In genomic region chr14:24068693-24069092, GRCm38 (mm10) we compare ENCODE assay signal across 11 mouse cellular contexts. TPM values are rescaled to one million over a fixed set of nuclear protein-coding genes. Genes with fewer than 3 reads are reported as not detected.
DNase-seq lines count a peak whose midpoint lies in the region; ATAC-seq and TF ChIP-seq lines count a peak whose summit lies in the region.
"Had no signal": no experiment of that assay in that cellular context is flagged by ENCODE, and none has a peak within 500 bp of the region (broad histone marks: within the 10 kb centered on the region; RNA-seq: fewer than 3 reads in every experiment).

No protein-coding gene starts in this region.

- DNase-seq in embryo, embryonic 10 days (ENCODE audit: low spot score), result peak; percentile 58
- DNase-seq in embryo, embryonic 9.5 days (ENCODE audit: extremely low spot score), result no peak
- peak; percentile 28 for DNase-seq in left cerebral cortex, adult 11 months (ENCODE audit: low spot score)
- no peak for DNase-seq in left cerebral cortex, postnatal 10 days (ENCODE audit: extremely low spot score in 1 of 2, low spot score in 2 of 2)
- DNase-seq in ES-CJ7 (ENCODE audit: low read depth, low spot score), result peak; percentile 52
- DNase-seq in embryonic facial prominence, embryonic 11.5 days (ENCODE audit: low spot score), result peak; percentile 47
- no peak for DNase-seq in right cerebral cortex, adult 18-20 months
- no peak for DNase-seq in thymus, adult 2 months

- H3K4me3 ChIP-seq in embryonic facial prominence, embryonic 11.5 days (ENCODE audit: low read depth, low read length), result no peak overlapping the region
- no peak overlapping the region for H3K4me3 ChIP-seq in thymus, adult 2 months (ENCODE audit: control insufficient read depth, insufficient read depth, low read length)
- H3K4me3 ChIP-seq: kidney, embryonic 15.5 days; lung, embryonic 15.5 days had no signal

- no peak for TF ChIP-seq CTCF in thymus, adult 2 months (IDR thresholded peaks at IDR 0.05; ENCODE audit: borderline replicate concordance, control insufficient read depth, extremely low read depth, insufficient read depth, low read length, poor library complexity)

- H3K27ac ChIP-seq in embryonic facial prominence, embryonic 11.5 days (replicated peaks; ENCODE audit: low read depth, low read length), result no peak overlapping the region
- no peak overlapping the region for H3K27ac ChIP-seq in thymus, adult 2 months (ENCODE audit: control insufficient read depth, insufficient read depth, low read length)
- H3K27ac ChIP-seq: kidney, embryonic 15.5 days; lung, embryonic 15.5 days had no signal

- TF ChIP-seq POLR2A in thymus, adult 2 months (IDR thresholded peaks at IDR 0.05; ENCODE audit: control insufficient read depth, extremely low read depth, insufficient read depth, low read length, poor library complexity), result no peak

- H3K9ac ChIP-seq in embryonic facial prominence, embryonic 11.5 days (replicated peaks; ENCODE audit: low read length), result no peak overlapping the region
- H3K9ac ChIP-seq: kidney, embryonic 15.5 days; lung, embryonic 15.5 days had no signal

- no peaks in the 10 kb centered on the region for H3K36me3 ChIP-seq in embryonic facial prominence, embryonic 11.5 days (replicated peaks; ENCODE audit: control insufficient read depth, insufficient read depth, low read depth, low read length)
- no peaks in the 10 kb centered on the region for H3K36me3 ChIP-seq in thymus, adult 2 months (ENCODE audit: control insufficient read depth, insufficient read depth, low read length)
- H3K36me3 ChIP-seq: kidney, embryonic 15.5 days; lung, embryonic 15.5 days had no signal

- no peak for ATAC-seq in embryonic facial prominence, embryonic 11.5 days (replicated peaks; ENCODE audit: insufficient number of reproducible peaks, low FRiP score, low TSS enrichment, low read depth)

- no peaks in the 10 kb centered on the region for H3K9me3 ChIP-seq in embryonic facial prominence, embryonic 11.5 days (replicated peaks; ENCODE audit: control insufficient read depth, low read length)
- H3K9me3 ChIP-seq: kidney, embryonic 15.5 days; lung, embryonic 15.5 days had no signal

- 61% methylated on average over 4 of the region's 4 CpGs for WGBS in embryonic facial prominence, embryonic 11.5 days
- WGBS in thymus, adult 2 months, result 64% methylated on average over 4 of the region's 4 CpGs

- intact Hi-C loops in left cerebral cortex, postnatal 10 days (cut with DNase I), result loop anchor here (5.0 kb wide), 2 partner anchors 64 to 209 kb away; no protein-coding TSS in a partner anchor

- no peak overlapping the region for H3K4me2 ChIP-seq in embryonic facial prominence, embryonic 11.5 days (ENCODE audit: low read depth, low read length)
- H3K4me2 ChIP-seq: kidney, embryonic 15.5 days; lung, embryonic 15.5 days had no signal

- no peaks in the 10 kb centered on the region for H3K27me3 ChIP-seq in embryonic facial prominence, embryonic 11.5 days (ENCODE audit: control insufficient read depth, insufficient read depth, low read length)
- H3K27me3 ChIP-seq in thymus, adult 2 months (ENCODE audit: control insufficient read depth, insufficient read depth, low read length), result no peaks in the 10 kb centered on the region
- H3K27me3 ChIP-seq: kidney, embryonic 15.5 days; lung, embryonic 15.5 days had no signal

- no peaks in the 10 kb centered on the region for H3K4me1 ChIP-seq in embryonic facial prominence, embryonic 11.5 days (ENCODE audit: control insufficient read depth, insufficient read depth, low read length)
- H3K4me1 ChIP-seq in thymus, adult 2 months (replicated peaks; ENCODE audit: control insufficient read depth, insufficient read depth, low read length), result no peaks in the 10 kb centered on the region
- H3K4me1 ChIP-seq: kidney, embryonic 15.5 days; lung, embryonic 15.5 days had no signal

RNA-seq across cellular contexts. Expression of gene Kcnma1, which starts 54.4 kb away (rescaled TPM):
- 100 to 1,000 TPM; 152 to 155 TPM for total RNA-seq in left cerebral cortex, postnatal 10 days (2021)
- polyA plus RNA-seq in embryonic facial prominence, embryonic 11.5 days (2014; fragmentation: Nextera tagmentation; extraction: Ambion mirVana), result 0.86 and 0.87 TPM in 2 replicates
- 4.9 and 5.1 TPM in 2 replicates for polyA plus RNA-seq in thymus, adult 2 months (2012; rRNA removed)
- total RNA-seq: MEL had no signal

Comparison
In these comparisons a context has a peak if more than half of its experiments do, and no peak if none do; other contexts are left out.
1. DNase-seq: peak in embryo, embryonic 10 days (single experiment), left cerebral cortex, adult 11 months (single experiment), ES-CJ7 (single experiment) and embryonic facial prominence, embryonic 11.5 days (single experiment); none in embryo, embryonic 9.5 days (single experiment), left cerebral cortex, postnatal 10 days (0 of 2), right cerebral cortex, adult 18-20 months (single experiment) and thymus, adult 2 months (single experiment).